Mouse (Mus musculus): ENCODE measurements around the gene Fgf14.

DNA sequence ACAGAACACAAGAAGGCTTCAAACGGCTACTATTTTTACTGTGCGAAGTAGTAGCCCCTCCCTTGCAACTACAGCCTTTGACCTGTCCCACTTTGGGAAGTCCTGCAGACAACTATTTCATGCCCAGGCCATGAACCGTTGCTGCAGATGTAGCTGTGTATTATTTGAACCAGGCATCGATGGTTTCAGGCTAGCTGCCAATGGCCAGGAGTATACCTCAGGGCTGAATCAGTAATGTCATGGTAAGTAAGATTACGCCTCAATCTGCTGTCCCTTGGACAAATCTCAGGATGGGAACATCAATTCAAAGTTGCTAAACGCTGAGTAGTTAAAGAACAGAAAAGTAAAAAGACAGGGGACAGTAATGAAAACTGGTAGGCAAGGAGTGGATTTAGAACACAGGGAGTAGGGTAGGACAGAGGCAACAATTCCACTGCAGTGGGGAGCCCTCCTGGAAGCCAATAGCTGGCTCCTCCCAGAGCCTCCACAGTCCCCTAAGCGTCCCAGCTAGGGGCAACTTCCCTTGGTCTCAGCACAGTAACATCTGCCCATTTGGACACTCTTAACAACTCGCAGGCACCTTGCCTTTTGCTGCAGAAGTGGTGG lies 2.3 kb downstream of the Fgf14 start:
- TF ChIP-seq POLR2A (IDR thresholded peaks at IDR 0.05; ENCODE audit: low read depth, low read length) (no peak), CTCF (IDR thresholded peaks at IDR 0.05; ENCODE audit: extremely low read depth, insufficient read length, insufficient replicate concordance, low read depth, low read length) (no peak)
